Mouse (Mus musculus) layer of hippocampus, postnatal 25 days (tissue): ENCODE data around the gene Lrrc7. TPM values are rescaled to one million over a fixed set of nuclear protein-coding genes. Genes with fewer than 3 reads are reported as not detected.

ENCODE experiments used
- DNase-seq, 2 experiments: peaks; one replicate each; pipeline ENCODE4 v3.0.0; 2022; ENCODE audit warnings: mixed read lengths in 2 of 2, low spot score in 1 of 2; ENCODE audit errors: extremely low spot score in 1 of 2
- total RNA-seq, 2 experiments: library from RNA; stranded (reverse); gene quantifications; 2 replicates each; pipeline ENCODE4 v1.2.3; 2021

Lrrc7 gene
- total RNA-seq, 2 experiments from 2014 or later, result 101 to 138 TPM

DNA sequence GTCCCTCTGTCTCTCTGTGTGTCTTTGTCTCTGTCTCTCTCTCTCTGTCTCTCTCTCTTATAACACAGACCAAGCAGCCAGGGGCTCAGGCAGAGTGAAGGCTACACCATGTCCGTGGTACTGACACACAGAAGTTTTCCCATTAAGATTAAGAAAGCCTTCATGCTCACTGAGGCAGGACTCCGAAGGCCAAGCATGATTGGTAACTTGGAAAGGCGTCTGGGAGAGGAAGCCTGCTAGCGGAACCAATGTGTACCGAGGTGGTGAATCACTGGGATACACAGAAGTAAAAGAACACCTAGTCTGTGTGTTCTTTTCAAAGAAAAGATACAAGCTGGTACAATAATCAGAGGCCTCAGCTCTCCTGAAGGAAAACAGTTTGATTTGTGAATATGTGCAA, 484.2 kb downstream of the Lrrc7 start:
- no peak for DNase-seq

DNA sequence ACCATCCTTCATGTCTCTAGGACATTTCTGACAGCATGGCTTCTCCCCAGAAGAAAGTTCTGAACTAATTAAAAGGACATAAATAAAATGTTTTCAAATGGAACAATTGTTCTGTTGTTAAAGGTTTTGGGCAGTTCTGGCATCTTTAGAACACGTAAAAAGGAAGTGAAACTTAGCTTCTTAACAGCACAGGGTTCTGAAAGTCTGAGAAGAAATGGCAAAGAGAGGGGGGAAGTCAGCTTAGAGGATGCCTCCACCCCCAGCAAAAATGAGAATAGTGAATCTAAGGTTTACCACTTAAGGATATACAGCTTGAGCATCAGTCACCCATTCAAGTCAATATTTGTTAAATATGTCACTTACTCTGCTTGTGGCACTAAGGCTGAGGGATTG, 484.6 kb downstream of the Lrrc7 start:
- no peak for DNase-seq

DNA sequence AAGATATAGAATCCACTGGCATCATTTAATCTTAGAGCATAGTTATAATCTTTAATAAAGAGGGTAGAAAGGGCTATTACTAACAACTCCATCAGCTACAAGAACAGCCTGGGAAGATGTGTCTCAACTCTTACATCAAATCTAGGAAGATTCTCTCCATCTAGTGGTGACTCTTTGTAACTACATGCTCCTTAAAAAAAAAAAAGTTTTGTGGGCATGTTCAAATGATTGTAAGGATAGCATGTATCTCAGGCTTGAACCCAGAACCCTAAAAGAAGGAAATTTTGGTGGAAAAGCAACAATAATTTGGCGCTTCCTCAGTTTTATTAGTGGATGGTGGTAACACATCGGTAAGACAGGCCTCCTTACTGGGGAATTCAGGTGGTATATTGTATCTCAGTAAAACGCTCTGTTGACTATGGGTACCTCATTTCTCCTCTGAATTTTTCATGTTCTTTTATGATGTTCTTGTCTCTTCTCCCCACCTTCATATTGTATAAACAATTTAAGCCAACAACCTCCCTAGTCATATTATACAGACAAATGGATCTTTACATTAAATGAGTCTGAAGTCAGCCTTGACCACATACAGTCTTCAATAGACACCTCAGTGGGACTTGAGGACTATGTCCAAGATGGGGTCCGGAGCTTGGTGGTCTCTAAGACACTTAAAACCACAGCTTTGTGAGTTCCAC, 485.2 kb downstream of the Lrrc7 start:
- DNase-seq, result no peak

DNA sequence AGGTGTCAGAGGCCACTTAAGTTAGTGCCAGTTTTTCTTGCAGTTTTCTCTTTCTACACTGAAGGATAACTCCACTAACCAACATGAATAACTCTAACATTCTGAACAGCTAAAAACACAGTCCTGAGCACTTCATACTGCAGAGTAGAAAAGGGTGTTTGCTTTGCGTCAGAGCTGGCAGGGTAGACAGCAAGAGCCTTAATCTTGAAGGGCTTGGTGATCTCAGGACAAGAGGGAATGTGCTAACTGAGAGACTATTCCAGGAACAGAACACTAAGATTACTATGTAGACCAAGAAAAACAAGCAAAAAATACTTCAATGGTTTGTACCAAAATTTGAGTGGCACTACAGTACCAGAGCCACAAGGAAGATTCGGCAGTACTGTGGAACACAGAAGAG, 487.0 kb downstream of the Lrrc7 start:
- no peak for DNase-seq

DNA sequence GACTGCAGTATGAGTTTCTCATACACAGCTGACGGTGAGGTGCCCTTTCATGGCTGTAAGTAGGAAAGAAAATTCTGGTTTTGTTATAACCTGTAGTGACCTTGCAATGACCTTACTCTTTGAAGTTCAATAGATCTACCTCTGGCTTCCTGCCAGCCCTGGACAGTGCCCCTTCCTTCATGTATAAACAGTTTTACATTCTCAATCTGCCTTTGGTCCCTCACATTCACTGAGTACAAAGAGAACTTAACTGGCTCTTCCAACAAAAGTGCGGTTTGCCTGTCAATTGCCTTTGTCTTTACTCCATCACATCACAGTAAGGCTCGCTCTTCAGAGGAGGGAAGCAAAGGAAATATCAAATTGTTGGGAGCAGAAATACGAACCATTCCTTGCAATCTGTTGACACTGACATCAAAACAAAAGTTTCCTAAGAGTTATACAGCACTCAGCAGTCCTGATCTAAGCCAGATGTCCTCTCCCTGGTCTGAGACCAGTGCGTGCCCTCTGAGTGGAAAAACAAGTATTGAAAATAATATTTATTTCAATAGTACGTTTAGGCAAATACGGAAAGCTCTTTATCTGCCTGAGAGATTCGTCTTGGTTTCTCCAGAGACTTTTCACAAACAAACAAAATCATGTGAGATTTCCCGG, 493.3 kb downstream of the Lrrc7 start:
- no peak for DNase-seq

DNA sequence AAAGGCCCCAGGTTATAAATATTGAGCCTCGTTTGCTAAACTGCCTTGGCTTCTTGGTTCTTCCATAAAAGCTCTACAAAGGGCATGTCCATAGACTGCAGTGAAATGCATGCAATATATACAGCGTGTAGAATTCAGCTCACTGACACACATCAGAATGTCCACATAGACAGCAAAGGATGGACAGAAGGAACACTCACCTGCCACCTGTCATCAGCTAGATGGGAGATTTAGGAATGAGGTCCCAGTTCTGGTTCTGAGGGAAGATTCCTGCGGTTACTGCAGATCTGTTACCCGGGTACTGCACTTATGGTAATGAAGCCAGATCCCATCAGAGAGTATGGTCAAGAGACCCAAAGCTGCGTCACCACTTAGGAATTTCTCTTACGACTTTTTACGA, 494.1 kb downstream of the Lrrc7 start:
- no peak for DNase-seq

DNA sequence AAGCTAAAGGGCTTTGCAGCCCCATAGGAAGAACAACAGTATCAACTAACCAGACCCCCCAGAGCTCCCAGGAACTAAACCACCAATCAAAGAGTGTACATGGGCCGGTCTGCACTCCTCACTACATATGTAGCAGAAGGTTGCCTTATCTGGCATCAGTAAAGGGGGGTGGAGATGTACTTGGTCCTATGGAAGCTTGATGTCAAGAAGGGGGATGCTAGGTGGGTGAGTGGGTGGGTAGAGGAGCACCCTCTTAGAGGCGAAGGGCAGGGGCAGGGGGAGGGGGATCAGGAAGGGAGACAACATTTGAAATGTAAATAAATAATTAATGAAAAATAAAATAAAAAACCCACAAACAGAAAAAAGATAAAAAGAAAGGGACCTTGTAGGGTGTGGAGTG, 496.8 kb downstream of the Lrrc7 start:
- DNase-seq, result no peak

DNA sequence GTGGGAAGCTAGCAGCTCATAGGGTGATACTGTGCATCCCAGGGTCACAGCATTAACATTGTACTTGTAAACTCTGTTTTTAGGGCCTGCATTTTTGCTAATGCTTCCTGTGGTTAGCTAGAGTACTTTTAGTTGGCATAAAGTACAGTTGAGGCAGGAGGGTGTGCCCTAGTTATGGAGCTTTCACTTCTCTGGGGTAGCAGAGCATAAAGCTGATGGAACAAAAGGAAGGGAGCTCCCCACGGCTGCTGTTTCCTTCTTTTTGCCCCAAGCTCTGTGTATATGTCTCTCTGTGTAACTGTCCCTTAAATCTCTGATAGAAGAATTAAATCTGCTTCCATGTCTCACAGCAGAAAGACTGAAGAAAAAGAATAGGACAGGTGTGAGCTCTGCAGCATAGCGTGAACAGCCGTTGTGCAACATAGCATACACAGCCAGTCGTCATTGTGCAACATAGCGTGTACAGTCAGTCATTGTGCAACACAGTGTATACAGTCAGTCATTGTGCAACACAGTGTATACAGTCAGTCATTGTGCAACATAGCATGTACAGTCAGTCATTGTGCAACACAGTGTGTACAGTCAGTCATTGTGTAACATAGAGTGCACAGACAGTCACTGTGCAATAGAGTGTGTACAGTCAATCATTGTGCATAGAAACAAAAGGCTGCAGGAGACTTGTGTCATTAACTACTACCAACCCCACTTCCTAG, 500.1 kb downstream of the Lrrc7 start:
- DNase-seq, result no peak

DNA sequence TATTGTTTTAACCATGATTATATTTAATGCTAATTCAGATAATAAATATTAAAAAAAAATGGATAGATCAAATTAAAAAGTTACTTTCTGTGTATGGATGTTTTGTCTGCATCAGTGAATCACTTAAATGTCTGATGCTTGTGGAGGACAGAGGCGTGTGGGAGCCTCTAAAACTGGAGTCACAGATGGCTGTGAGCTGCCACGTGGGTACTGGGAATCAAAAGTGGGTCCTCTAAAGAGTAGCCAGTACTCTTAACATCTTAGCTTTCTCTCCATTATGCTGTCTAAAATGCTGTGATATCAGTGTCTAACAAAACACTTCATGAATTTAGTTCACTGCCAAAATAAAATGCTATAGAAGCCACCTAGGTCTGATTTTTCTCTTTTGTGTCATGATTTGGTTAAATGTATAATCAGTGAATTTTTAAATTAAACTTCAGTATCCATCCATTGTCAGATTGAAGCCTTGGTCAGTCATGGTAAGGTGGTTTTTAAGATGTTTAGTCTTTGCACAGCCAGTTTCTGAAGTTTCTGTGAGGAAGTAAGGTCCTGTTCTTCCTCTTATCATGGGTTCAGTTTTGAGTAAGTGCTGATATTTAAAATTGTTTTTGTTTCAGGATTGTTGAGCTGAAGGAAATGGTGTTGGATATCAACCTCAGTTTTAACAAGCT, 501.3 kb downstream of the Lrrc7 start:
- DNase-seq, result no peak

DNA sequence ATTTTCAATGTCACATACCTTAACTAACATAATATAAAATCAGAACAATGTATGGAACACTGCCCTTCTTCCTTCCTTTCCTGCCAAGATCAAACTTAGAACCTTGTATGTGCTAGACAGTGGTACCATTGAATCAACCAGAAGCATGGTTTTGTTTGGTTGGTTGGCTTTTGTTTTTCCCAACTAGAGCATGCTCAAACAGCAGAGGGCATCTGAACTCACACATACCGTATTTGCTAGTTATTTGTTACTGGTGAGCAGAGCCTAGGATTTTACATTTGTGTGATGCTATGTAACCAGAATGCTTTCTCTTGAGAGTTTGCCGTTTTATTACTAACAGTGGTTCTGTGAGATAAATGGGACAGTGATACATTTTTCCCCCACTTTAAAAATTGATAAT, 512.5 kb downstream of the Lrrc7 start:
- no peak for DNase-seq

DNA sequence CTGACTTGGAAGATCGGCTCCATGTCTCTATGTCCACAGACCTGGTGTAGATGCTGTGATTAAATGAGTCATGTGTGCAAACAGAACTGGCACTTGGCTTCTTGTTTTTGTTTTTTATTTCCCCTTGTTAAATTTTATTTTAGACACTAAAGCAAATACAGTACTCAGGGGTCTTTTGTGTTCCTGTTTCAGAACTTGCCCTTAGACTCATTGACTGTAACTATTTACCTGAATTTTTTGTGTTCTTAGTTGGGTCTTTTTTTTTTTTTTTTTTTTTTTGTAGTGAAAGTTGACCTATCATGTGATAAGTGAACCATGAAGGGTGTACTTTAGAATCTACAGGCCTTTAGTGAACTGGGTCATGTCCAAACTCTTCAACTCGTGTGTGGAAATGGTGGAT, 521.3 kb downstream of the Lrrc7 start:
- DNase-seq, result no peak

DNA sequence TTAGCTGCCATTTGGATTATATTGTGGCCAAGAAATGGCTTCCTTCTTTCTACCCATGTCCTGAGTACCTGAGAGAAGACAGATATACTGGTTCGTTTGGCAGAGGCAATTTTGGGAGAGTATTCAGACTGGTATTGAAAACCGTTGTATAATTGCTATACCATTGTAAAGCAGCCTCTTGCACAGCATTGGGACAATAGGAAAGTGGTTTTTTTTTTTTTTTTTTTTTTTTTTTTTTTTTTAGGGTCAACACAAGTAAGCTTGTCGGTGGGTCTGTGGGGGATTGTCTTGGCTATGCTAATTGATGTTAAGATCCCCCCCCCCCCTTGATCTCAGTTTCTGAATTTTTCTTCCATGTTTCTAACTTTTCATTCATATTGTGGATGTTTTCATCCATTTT, 523.9 kb downstream of the Lrrc7 start:
- DNase-seq, result no peak

DNA sequence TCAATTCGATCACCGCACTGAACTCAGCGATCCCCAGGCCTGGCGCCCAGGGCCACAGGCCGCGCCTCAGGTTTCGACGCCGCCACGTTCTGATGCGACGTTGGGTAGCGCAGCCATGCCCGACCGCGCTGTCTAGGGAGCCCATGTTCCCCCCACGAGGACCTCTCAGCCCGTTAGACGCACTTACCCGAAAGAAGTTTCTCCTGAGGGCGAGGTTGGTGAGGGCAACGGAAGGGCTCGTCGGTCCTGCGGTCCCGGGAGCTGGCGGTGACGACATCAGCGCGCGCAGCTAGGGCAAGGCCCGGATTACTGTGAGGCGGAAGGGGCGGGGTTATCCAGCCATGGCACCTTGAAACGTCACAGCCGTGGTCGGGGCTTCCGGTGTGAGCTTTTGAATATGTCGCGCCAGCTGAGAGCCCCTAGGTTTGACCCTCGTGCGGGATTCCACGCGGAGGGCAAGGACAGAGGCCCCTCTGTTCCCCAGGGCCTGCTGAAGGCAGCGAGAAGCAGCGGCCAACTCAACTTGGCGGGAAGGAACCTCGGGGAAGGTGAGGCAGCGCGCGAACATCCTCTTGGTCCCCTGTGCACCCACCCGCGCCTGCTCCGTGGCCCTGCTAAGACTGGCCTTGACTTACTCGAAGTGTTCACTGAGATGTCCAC, 525.6 kb downstream of the Lrrc7 start, which contains the start of the genes Srsf11 and Lrrc40:
TSS of gene Srsf11 (minus strand) at position 311 of the 660 bp plus-strand sequence.
TSS of gene Lrrc40 (plus strand) at position 334 of the 660 bp plus-strand sequence.
- peak; percentile 91 to 92 for DNase-seq

DNA sequence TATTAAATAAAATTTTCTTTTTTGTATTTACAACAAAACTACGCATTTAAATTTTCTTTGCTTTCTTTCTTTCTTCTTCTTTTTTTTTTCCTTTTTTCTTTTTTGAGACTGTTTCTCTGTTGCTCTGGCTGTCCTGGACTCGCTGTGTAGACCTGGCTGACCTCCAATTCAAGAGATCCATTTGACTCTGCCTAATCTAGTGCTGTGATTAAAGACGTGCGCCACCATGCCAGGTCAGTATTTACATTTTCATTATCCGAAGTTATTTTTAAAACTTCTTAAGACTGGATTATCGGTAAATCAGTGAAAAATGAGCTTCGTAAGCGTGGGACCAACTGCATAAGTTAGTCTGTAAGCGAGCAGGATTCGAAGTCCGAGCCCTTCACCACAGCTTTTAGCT, 526.2 kb downstream of the Lrrc7 start:
- no peak for DNase-seq
